Mouse (Mus musculus) ES-E14 (cell line): ENCODE measurements at regions not wholly inside any gene's neighbourhood (a gene's known extent, or its start where the extent isn't known, plus 50 kb on each side); places are given as distances from the start of the nearest gene placed in this dataset.

Experiments used
- DNase-seq: peaks from one replicate; pipeline ENCODE4 v3.0.0-alpha.2; 2013; ENCODE audit warnings: low read depth, low spot score
- H3K27ac ChIP-seq: 2 replicates; pipeline ENCODE4 v1.5.1; 2012; ENCODE audit warnings: low read depth, mild to moderate bottlenecking, low read length, moderate library complexity, mixed read lengths; ENCODE audit not compliant: poor library complexity, insufficient read depth, severe bottlenecking
- H3K36me3 ChIP-seq: 2 replicates; pipeline ENCODE4 v1.6.1; 2012; ENCODE audit warnings: mild to moderate bottlenecking, low read length, moderate library complexity, mixed read lengths; ENCODE audit not compliant: control insufficient read depth, poor library complexity, insufficient read depth, severe bottlenecking
- H3K4me1 ChIP-seq, 2 experiments: fragments of 150-350 bp in 1 of 2; sonication (generic) in 1 of 2; 2 replicates each; pipeline ENCODE4 v1.6.1; 2012; ENCODE audit warnings: low read length in 2 of 2, mild to moderate bottlenecking in 1 of 2, mixed read lengths in 1 of 2; ENCODE audit not compliant: control insufficient read depth in 2 of 2, insufficient read depth in 2 of 2, poor library complexity in 1 of 2
- H3K4me3 ChIP-seq, 2 experiments: fragments of 150-350 bp in 1 of 2; sonication (generic) in 1 of 2; 2 replicates each; pipeline ENCODE4 v1.5.1; 2012; ENCODE audit warnings: low read length in 2 of 2, low read depth in 1 of 2, mild to moderate bottlenecking in 1 of 2, mixed read lengths in 1 of 2; ENCODE audit not compliant: insufficient read depth in 1 of 2, poor library complexity in 1 of 2, severe bottlenecking in 1 of 2
- H3K9ac ChIP-seq: 2 replicates; pipeline ENCODE4 v1.6.1; 2012; ENCODE audit warnings: low read depth, mild to moderate bottlenecking, low read length, mixed read lengths; ENCODE audit not compliant: poor library complexity, insufficient read depth, severe bottlenecking
- H3K9me3 ChIP-seq: fragments of 150-350 bp; sonication (generic); 2 replicates; pipeline ENCODE4 v1.6.1; 2012; ENCODE audit warnings: low read depth, mild to moderate bottlenecking, low read length; ENCODE audit not compliant: control insufficient read depth, insufficient read depth
- CHD2 ChIP-seq: IDR thresholded peaks from 2 replicates; pipeline ENCODE4 v1.6.1; 2014; ENCODE audit warnings: mild to moderate bottlenecking, low read depth, low read length, inconsistent platforms
- HCFC1 ChIP-seq: IDR thresholded peaks from 2 replicates; pipeline ENCODE4 v1.6.1; 2012; ENCODE audit warnings: low read length, inconsistent platforms, borderline replicate concordance; ENCODE audit not compliant: insufficient read depth
- MAFK ChIP-seq: IDR thresholded peaks from 2 replicates; pipeline ENCODE4 v1.6.1; 2014; ENCODE audit warnings: mild to moderate bottlenecking, low read depth, low read length, inconsistent platforms; ENCODE audit not compliant: insufficient read depth
- ZC3H11A ChIP-seq: IDR thresholded peaks from 2 replicates; pipeline ENCODE4 v1.6.1; 2012; ENCODE audit warnings: low read depth, mild to moderate bottlenecking, inconsistent platforms, low read length, borderline replicate concordance
- ZNF384 ChIP-seq: IDR thresholded peaks from 2 replicates; pipeline ENCODE4 v1.6.1; 2012; ENCODE audit warnings: low read depth, low read length, inconsistent platforms
- in situ Hi-C, 2 experiments: fragments of 600-800 bp; cut with MboI; formaldehyde crosslinking; loops; one replicate each; pipeline ENCODE4 v1.15.1; 2025; ENCODE audit warnings: low sequenced_read_pairs in 2 of 2, inconsistent platforms in 1 of 2; ENCODE audit not compliant: unreplicated experiment in 2 of 2

DNA sequence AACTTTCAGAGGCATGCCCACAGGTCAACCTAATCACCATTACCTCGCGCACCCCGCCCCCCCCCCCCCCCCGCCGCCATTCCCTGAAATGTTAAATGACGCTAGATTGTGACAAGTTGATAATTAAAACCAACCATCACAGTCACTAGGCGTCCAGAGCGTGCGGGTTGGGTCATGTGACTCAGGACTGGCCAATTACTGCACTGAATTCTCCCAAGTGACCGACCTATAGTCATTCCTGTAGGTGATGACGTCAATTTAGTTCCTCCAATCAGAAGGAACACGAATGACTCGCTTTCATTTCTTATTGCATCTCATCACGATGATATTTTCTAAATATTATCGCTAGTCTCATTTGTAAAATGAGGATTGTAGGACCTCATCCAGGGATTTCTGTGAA is 60.2 kb upstream of the E2f3 start:
- no peak overlapping the region for H3K9ac ChIP-seq
- no peaks in the 10 kb centered on the region for H3K36me3 ChIP-seq
- peaks cover 0 to 3% of the 10 kb centered on the region in 2 experiments; a peak in 2 of 4 replicates for H3K4me1 ChIP-seq
- no peaks in the 10 kb centered on the region for H3K9me3 ChIP-seq
- TF ChIP-seq ZC3H11A (no peak), ZNF384 (no peak), HCFC1 (no peak), CHD2 (no peak), MAFK (no peak)
- no peak for DNase-seq
- no peak overlapping the region for H3K4me3 ChIP-seq
- in situ Hi-C loops, result no loop called here
- H3K27ac ChIP-seq, result no peak overlapping the region

GRCm38 (mm10) chr13:30045225-30045624 is 59.4 kb upstream of the E2f3 start:
- no peak for DNase-seq
- no peaks in the 10 kb centered on the region for H3K9me3 ChIP-seq

DNA sequence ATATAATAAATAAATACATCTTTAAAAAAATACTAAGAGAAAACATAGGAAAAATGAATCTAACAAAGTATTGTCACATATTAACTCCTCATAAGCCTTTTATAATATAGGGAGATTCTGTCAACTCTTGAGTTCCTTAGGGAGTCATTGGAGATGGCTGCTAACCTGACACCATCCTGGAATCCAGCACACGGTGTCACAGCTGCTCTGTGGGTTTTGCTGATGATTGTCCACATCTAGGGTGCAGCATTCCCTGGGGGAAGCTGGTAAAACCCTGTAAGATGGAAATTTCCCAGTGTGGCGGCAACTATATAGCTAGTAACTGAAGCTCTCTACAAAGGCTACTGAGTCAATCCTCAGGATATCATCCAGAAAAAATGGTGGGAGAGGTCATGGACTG is 58.9 kb upstream of the E2f3 start:
- Histone ChIP-seq H3K36me3 (no peaks in the 10 kb centered on the region), H3K9ac (no peak overlapping the region), H3K4me1 (peaks cover 0 to 3% of the 10 kb centered on the region in 2 experiments; a peak in 2 of 4 replicates), H3K27ac (no peak overlapping the region), H3K4me3 (no peak overlapping the region), H3K9me3 (no peaks in the 10 kb centered on the region)
- TF ChIP-seq MAFK, result no peak
- no peak for TF ChIP-seq CHD2
- no peak for TF ChIP-seq ZC3H11A
- no peak for TF ChIP-seq HCFC1
- no peak for TF ChIP-seq ZNF384
- in situ Hi-C loops, result no loop called here
- DNase-seq, result no peak

More at GRCm38 (mm10) chr13:30045225-30045624, 59.4 kb upstream of the E2f3 start:
- Histone ChIP-seq H3K4me3 (no peak overlapping the region), H3K9ac (no peak overlapping the region), H3K4me1 (peaks cover 0 to 3% of the 10 kb centered on the region in 2 experiments; a peak in 2 of 4 replicates), H3K27ac (no peak overlapping the region), H3K36me3 (no peaks in the 10 kb centered on the region)
- TF ChIP-seq HCFC1, result no peak
- TF ChIP-seq MAFK, result no peak
- TF ChIP-seq ZNF384, result no peak
- no peak for TF ChIP-seq ZC3H11A
- no peak for TF ChIP-seq CHD2
- in situ Hi-C loops, result no loop called here

GRCm38 (mm10) chr13:30042689-30043320 is 56.9 kb upstream of the E2f3 start:
- DNase-seq, result no peak
- Histone ChIP-seq H3K36me3 (no peaks in the 10 kb centered on the region), H3K9me3 (no peaks in the 10 kb centered on the region), H3K9ac (no peak overlapping the region), H3K4me3 (no peak overlapping the region), H3K4me1 (peaks cover 0 to 3% of the 10 kb centered on the region in 2 experiments; a peak in 2 of 4 replicates), H3K27ac (no peak overlapping the region)
- no peak for TF ChIP-seq HCFC1
- in situ Hi-C loops, result no loop called here
